Mouse (Mus musculus) thymus, adult 2 months (tissue): ENCODE measurements around the gene Lhpp. TPM values are rescaled to one million over a fixed set of nuclear protein-coding genes. Genes with fewer than 3 reads are reported as not detected.

Experiments
- DNase-seq: peaks from one replicate; pipeline ENCODE4 v3.0.0; 2021
- H3K27ac ChIP-seq: fragments of 200-500 bp; 2 replicates; pipeline ENCODE4 v1.5.1; 2012; ENCODE audit warnings: low read length, control low read depth; ENCODE audit not compliant: control insufficient read depth, insufficient read depth
- H3K27me3 ChIP-seq: fragments of 200-500 bp; 2 replicates; pipeline ENCODE4 v1.6.1; 2012; ENCODE audit warnings: mild to moderate bottlenecking, low read length, moderate library complexity, mixed read lengths; ENCODE audit not compliant: control insufficient read depth, insufficient read depth
- H3K36me3 ChIP-seq: fragments of 200-500 bp; 2 replicates; pipeline ENCODE4 v1.6.1; 2012; ENCODE audit warnings: mild to moderate bottlenecking, low read length, moderate library complexity; ENCODE audit not compliant: control insufficient read depth, insufficient read depth
- H3K4me1 ChIP-seq: fragments of 200-500 bp; replicated peaks from 2 replicates; pipeline ENCODE4 v1.6.1; 2012; ENCODE audit warnings: low read length; ENCODE audit not compliant: control insufficient read depth, insufficient read depth
- H3K4me3 ChIP-seq: fragments of 200-500 bp; 2 replicates; pipeline ENCODE4 v1.5.1; 2012; ENCODE audit warnings: mild to moderate bottlenecking, low read length, control low read depth, moderate library complexity; ENCODE audit not compliant: control insufficient read depth, insufficient read depth
- CTCF ChIP-seq: fragments of 200-500 bp; IDR thresholded peaks from 2 replicates; pipeline ENCODE4 v1.5.1; 2012; ENCODE audit warnings: mild to moderate bottlenecking, control low read depth, low read length, moderate library complexity, borderline replicate concordance; ENCODE audit not compliant: control insufficient read depth, poor library complexity, insufficient read depth; ENCODE audit errors: extremely low read depth
- POLR2A ChIP-seq: fragments of 200-500 bp; IDR thresholded peaks from 2 replicates; pipeline ENCODE4 v1.6.1; 2012; ENCODE audit warnings: mild to moderate bottlenecking, low read length, control low read depth, moderate library complexity; ENCODE audit not compliant: control insufficient read depth, poor library complexity, insufficient read depth; ENCODE audit errors: extremely low read depth
- WGBS: fragments of 180-500 bp; shearing (Covaris S2); methylation state at CpG from one replicate; pipeline ENCODE4 v1.1.7; 2018; 5-methylcytosine and 5-hydroxymethylcytosine counted together
- polyA plus RNA-seq: library from polyadenylated mRNA; depleted of rRNA; stranded (reverse); fragments of >200 nt; gene quantifications from 2 replicates; pipeline ENCODE4 v1.2.3, GENCODE M21; 2012

Lhpp gene
- polyA plus RNA-seq, 1 experiment: 12.0 TPM

GRCm38 (mm10) chr7:132690716-132691472 is 80.5 kb downstream of the Lhpp start:
- no peak for DNase-seq
- Histone ChIP-seq H3K4me1 (peaks cover 13% of the 10 kb centered on the region), H3K36me3 (no peaks in the 10 kb centered on the region), H3K27ac (no peak overlapping the region), H3K27me3 (no peaks in the 10 kb centered on the region), H3K4me3 (no peak overlapping the region)
- 90% methylated on average over 14 of the region's 14 CpGs for WGBS
- TF ChIP-seq POLR2A (no peak), CTCF (no peak)

GRCm38 (mm10) chr7:132692719-132693118 is 82.3 kb downstream of the Lhpp start:
- 95% methylated on average over 9 of the region's 9 CpGs for WGBS
- H3K36me3 ChIP-seq: no peaks in the 10 kb centered on the region
- H3K4me1 ChIP-seq: peaks cover 7% of the 10 kb centered on the region; the same call in 1 of the 2 replicates
- no peaks in the 10 kb centered on the region for H3K27me3 ChIP-seq
- H3K27ac ChIP-seq: no peak overlapping the region
- TF ChIP-seq POLR2A (no peak), CTCF (no peak)
- no peak for DNase-seq
- H3K4me3 ChIP-seq: no peak overlapping the region

- Histone ChIP-seq H3K27me3 (no peaks in the 10 kb centered on the region), H3K4me1 (peaks cover 10% of the 10 kb centered on the region; the same call in 1 of the 2 replicates), H3K4me3 (no peak overlapping the region), H3K36me3 (no peaks in the 10 kb centered on the region), H3K27ac (no peak overlapping the region)
- WGBS: 88% methylated on average over 2 of the region's 2 CpGs
- TF ChIP-seq CTCF (no peak), POLR2A (no peak)
- no peak for DNase-seq
Measured at GRCm38 (mm10) chr7:132693561-132693960, 83.1 kb downstream of the Lhpp start.

GRCm38 (mm10) chr7:132697258-132697796 is 86.9 kb downstream of the Lhpp start:
- Histone ChIP-seq H3K4me3 (no peak overlapping the region), H3K36me3 (no peaks in the 10 kb centered on the region), H3K27ac (no peak overlapping the region), H3K27me3 (no peaks in the 10 kb centered on the region), H3K4me1 (peaks cover 20% of the 10 kb centered on the region)
- no peak for TF ChIP-seq CTCF
- no peak for TF ChIP-seq POLR2A
- WGBS: 93% methylated on average over 8 of the region's 8 CpGs
- no peak for DNase-seq

- no peaks in the 10 kb centered on the region for H3K36me3 ChIP-seq
Measured at GRCm38 (mm10) chr7:132698737-132699136, 88.3 kb downstream of the Lhpp start.

GRCm38 (mm10) chr7:132699165-132699564 is 88.7 kb downstream of the Lhpp start:
- Histone ChIP-seq H3K4me1 (peaks cover 20% of the 10 kb centered on the region), H3K27ac (peak overlapping the region; percentile 61), H3K4me3 (no peak overlapping the region), H3K36me3 (no peaks in the 10 kb centered on the region), H3K27me3 (no peaks in the 10 kb centered on the region)
- no peak for TF ChIP-seq POLR2A
- no peak for TF ChIP-seq CTCF
- no peak for DNase-seq
- WGBS: 59% methylated on average over 4 of the region's 4 CpGs

More at GRCm38 (mm10) chr7:132698737-132699136, 88.3 kb downstream of the Lhpp start:
- TF ChIP-seq CTCF: no peak
- TF ChIP-seq POLR2A: no peak
- WGBS: 11% methylated on average over 4 of the region's 4 CpGs
- Histone ChIP-seq H3K27me3 (no peaks in the 10 kb centered on the region), H3K4me3 (no peak overlapping the region), H3K27ac (peak overlapping the region; percentile 61; the same call in 1 of the 2 replicates), H3K4me1 (peaks cover 20% of the 10 kb centered on the region)
- no peak for DNase-seq
